Mouse (Mus musculus) brain, embryonic 18.5 days (tissue): ENCODE measurements around the gene Polr2j.
A peak's percentile ranks its signal among the peaks of the same experiment; 100 is the strongest.
"Not testable (repeated sequence)": the region's sequence is repeated elsewhere in the genome, so short reads cannot be mapped to it uniquely, and the experiment has no call there.

Source experiments
- DNase-seq: peaks from one replicate; pipeline ENCODE4 v3.0.0-alpha.2; 2012; ENCODE audit warnings: low read depth, low spot score

Polr2j gene

DNA sequence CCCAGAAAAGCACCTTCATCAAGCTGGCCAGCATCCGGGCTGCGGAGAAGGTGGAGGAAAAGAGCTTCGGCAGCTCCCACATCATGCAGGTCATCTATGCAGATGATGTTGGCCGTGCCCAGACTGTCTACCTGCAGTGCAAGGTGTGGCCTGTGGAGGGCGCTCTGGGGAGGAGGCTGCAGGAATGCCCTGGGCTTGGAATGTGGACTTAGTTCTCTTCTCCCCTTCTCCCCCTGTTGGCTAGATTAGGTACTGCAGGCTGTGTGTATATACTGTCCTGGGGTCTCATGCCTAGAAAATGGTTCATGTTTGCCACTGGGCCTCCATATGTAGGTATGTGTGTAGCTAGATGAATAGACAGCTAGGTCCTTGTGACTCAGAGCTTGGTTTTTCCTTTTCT lies 11.9 kb upstream of the Polr2j start:
- DNase-seq = no peak

GRCm38 (mm10) chr5:136108486-136108885 lies 7.9 kb upstream of the Polr2j start:
- no peak for DNase-seq

DNA sequence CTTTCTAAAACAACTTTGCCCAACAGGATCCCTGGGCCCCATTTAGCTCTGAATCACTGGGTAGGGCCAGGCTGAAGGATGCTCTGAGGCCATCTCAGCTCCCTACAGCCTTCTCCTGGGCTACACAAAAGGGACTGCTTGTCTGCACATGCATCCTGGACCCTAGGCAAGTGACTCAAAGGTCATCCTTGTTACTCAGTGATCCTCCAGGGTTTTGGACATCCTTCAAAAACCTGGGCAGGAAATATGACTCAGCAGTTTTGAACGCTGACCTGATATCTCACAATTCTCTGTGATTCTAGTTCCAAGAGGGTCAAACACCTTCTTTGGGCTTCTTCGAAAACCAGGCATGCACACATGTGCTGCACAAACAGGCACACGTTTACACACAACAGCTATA lies 7.4 kb upstream of the Polr2j start:
- no peak for DNase-seq

- DNase-seq = not testable (repeated sequence)
Measured at GRCm38 (mm10) chr5:136113546-136113945, 2.9 kb upstream of the Polr2j start.

GRCm38 (mm10) chr5:136116784-136117112 lies 317 bp downstream of the Polr2j start:
- no peak for DNase-seq

- DNase-seq = no peak
Measured at GRCm38 (mm10) chr5:136122165-136122564, 5.7 kb downstream of the Polr2j start.

DNA sequence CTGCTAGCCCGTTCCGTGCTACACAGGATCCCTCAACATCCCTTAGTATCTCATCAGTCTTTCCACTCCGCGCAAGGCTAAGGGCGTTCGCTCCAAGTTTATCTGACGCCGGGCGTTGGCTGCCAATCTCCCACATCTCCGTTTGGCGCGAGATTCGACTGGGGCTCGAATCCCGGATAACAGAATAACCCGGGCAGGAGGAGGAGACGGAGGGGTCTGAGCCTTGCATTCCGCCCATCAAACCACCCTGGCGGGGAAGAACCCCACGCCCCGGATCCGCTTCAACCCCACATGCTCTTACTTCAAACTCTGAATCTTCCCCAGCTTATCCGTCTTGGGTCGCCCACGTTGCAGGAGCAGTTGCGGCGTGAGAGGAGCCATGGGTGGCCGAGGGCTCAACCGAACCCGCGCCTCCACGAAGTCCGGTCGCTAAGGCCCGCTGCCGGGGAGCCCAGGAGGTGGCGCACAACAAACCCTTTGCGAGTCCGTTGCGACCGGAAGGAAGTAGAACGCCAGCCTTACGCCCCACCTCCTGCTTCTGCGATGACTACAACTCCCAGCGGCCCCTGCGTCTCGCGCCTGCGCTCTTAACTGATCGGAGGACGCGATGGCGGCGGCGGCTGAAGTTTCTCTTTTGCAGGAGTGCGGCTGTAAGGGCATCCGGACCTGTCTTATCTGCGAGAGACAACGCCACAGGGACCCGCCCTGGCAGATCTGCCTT lies 19.3 kb downstream of the Polr2j start, which contains the start of the genes Lrwd1 and Alkbh4:
TSS of gene Lrwd1 (minus strand) at position 504 of the 721 bp plus-strand sequence.
TSS of gene Alkbh4 (plus strand) at position 576 of the 721 bp plus-strand sequence.
- DNase-seq = peak; percentile 88

DNA sequence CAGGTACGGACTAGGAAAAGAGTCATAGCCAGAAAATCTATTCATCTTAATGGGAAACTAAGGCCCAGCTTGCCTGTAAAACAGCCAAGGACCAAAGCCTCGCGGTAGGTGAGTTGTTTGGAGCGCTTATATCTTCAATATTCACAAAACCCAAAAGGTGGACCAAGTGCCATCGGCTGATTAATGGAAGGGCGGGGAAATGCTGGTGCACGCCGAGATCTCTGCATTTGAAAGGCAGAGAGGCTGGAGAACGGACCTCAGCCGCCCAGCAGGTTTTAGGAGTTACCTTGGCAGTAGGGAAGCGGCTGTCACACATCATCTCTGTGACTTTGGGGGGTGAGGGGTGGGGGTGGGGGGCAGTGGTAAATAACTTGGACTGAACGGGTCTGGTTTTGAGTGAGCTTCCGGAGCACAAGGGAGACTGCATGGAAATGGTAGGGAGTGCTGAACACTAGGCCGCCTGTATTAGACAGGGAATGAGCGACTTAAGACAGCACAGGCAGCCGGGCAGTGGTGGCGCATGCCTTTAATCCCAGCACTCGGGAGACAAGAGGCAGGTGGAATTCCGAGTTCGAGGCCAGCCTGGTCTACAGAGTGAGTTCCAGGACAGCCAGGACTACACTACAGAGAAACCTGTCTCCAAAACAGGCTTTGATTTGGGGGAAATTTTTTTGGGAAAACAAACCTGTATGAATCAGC lies 20.0 kb downstream of the Polr2j start:
- DNase-seq = no peak

DNA sequence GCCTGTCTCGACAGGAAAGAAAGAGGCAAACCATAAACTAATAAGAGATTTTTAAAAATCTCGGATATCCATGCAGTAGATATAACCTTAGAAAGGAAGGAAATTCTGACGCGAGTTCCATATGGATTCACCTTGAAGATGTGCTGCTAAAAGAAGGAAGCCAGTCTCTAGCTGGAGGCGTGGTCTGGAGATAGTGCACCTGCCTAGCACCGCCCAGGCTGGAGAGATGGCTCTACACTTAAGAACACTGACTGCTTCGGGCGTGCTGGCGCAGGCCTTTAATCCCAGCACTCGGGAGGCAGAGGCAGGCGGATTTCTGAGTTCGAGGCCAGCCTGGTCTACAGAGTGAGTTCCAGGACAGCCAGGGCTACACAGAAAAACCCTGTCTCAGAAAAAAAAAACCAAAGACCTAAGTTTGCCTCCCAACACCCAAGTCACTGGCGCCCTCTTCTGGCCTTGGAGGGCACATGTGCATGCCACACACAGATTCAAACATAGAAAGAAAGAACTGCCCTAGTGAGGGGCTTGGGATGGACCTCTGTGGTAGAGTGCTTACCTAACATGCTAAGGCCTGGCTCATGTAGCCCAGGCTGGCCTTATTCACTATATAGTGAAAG lies 21.3 kb downstream of the Polr2j start:
- no peak for DNase-seq

DNA sequence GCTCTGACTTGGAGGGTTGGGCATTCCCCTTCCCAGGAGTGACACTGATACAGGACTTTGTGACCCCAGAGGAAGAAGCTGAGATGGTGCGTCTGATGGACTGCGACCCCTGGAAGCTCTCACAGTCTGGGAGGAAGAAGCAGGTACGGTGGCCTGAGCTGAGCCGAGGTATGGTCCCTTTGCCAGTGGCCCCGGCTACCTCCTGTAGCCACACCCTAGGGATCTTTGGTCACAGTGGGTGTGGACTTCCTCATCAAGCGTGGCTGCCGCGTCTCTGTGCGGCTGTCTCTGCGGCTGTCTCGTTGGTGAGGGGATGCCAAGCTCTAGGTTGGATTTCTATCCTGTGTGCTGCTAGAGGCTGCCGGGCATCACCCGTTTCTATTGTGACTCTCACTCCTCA lies 23.0 kb downstream of the Polr2j start:
- no peak for DNase-seq

DNA sequence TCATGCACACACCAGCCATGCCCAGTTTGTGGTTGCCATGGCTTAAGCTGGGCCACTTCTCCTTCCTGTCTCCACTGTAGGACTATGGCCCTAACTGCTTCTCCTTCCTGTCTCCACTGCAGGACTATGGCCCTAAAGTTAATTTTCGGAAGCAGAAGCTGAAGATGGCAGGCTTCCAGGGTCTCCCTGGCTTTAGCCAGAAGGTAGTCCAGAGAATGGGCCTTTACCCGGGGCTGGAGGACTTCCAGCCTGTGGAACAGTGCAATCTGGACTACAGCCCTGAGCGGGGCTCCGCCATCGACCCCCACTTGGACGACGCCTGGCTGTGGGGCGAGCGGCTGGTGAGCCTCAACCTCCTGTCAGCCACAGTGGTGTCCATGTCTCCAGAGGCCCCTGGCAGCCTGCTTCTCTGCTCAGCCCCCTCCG lies 23.6 kb downstream of the Polr2j start:
- no peak for DNase-seq

GRCm38 (mm10) chr5:136142746-136143145 lies 26.3 kb downstream of the Polr2j start:
- no peak for DNase-seq

GRCm38 (mm10) chr5:136143161-136143755 lies 26.8 kb downstream of the Polr2j start:
- DNase-seq = no peak

DNA sequence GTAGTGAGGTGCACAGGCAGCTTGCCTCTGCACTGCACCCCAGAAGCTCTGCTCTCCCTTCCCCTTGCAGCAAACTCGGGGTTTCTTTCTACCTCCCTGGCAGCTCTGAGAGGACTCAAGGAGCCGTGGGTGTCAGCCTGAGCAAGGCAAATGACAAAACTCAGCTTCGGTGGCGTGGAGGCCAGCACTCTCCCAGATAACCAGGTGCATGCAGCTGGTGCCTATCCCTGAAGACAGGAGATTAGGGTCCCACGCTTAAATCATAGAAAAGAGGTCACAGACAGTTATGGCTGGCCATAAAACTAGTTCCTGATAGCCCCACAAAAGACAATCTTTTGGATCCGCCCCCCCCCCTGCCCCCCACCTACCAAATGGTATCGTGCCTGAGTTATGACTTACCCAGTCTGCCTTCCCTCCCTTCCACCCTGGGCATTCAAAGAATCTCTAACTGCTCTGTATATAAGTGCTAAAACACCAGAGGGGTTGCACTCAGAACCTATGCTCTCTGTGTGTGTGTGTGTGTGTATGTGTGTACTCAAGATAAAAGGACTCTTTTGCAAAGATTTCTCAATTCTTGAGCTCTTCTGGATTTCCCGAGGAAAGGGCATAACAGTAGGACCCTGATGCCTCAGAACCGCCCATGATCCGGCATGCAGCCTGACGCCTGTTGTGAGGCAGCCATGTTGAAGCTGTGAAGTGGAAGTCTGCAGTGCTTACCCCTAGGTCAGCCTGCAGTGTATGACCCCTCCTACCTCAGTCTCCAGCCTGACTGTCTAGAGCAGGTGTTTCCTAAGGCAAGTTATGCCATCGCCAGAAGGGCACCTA lies 28.4 kb downstream of the Polr2j start:
- DNase-seq = no peak

GRCm38 (mm10) chr5:136146936-136147335 lies 30.5 kb downstream of the Polr2j start:
- DNase-seq = no peak

- no peak for DNase-seq
Measured at GRCm38 (mm10) chr5:136147704-136148103, 31.3 kb downstream of the Polr2j start.

DNA sequence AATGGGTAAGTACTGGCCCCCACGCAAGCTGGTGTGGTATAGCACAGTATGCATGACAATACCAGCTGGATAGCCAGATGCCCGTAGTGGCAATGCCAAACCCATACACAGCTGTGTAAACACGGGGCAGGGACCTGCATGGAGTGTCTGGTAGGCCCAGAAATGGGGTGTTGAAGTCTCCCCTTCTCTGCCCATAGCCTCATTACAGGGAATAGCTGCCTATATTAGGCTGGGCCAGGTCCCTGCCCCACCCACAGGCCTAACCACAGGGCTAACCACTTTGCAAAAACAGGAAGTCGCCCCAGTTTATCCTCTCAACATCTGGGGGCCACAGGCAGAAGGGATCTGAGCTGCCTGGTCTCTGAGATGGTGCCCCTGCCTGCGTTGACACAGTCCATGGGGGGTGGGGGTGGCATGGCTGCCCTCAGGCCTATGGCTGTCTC lies 32.7 kb downstream of the Polr2j start:
- DNase-seq = not testable (repeated sequence)

DNA sequence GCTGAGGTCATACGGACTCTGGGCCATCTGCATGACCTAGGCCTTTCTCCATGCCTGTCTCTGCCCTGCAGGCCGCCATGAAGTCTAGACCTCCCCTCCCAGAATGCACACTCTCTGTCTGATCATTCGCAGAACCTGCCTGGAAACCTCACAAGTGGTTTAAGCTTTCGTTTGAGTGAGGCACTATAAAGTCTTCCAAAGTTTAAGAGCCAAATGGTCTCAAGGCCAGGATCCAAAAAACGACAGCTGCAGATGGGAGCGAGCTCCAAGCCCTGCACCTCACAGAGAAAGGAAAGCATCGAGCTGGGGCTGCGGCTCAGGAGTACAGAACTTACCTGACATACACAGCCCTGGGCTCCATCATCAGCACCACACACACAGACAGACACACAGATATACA lies 35.9 kb downstream of the Polr2j start:
- DNase-seq = no peak

GRCm38 (mm10) chr5:136155399-136155798 lies 39.0 kb downstream of the Polr2j start:
- DNase-seq = no peak

DNA sequence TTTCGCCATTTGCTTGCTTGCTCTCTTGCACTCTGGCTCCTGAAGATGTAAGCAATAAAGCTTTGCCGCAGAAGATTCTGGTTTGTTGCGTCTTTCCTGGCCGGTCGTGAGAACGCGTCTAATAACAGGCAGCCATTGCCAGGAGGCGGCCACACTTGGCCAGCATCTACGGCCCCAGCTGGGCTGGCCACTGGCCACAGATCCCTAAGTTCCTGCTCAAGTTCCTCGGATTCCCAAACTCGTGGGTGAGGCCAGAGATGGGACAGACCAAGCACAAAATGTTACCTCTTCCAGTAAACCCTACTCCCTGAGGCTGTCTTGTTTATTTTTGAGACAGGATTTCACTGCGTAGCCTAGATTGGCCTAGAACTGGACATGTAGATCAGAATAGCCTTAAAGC lies 43.7 kb downstream of the Polr2j start:
- DNase-seq = not testable (repeated sequence)

DNA sequence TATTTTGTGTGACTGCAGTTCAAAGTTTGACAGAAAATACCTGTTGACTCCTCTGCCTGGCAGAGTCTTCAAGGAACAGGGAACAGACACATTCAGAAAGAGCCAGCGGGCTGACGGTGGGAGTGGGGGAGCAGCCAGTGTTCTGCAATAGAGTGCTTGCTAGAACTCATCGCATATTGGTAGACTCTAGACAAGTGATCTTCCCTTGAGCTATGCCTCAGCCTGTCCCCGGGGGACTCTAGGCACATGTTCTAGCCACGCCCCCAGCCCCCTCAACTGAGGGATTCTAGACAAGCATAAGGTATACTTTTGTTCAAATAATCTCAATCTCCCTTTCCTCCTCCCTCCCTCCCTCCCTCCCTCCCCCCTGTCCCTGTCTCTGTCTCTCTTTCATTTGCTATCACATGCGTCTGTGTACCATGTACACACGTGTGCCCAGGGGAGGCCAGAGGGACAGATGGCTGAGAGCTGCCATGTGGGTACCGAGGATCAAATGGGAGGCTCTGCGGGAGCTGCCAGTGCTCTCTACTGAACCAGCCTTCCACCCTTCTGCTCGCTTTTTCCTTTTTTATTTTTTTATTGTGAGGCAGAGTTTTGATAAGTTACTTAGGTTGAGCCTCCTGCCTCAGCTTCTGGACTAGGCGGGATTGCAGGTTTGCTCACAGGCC lies 47.5 kb downstream of the Polr2j start:
- no peak for DNase-seq
